Mouse (Mus musculus) liver, embryonic 12.5 days (tissue): ENCODE data around the gene Lman2l. TPM values are rescaled to one million over a fixed set of nuclear protein-coding genes. Genes with fewer than 3 reads are reported as not detected.
A peak's percentile ranks its signal among the peaks of the same experiment; 100 is the strongest.

Experiments
- ATAC-seq: fragments of 200-750 bp; cut with Nextera tagmentation; 2 replicates; pipeline ENCODE4 v1.8.0; 2017; ENCODE audit warnings: moderate number of reproducible peaks, mild to moderate bottlenecking, moderate library complexity
- H3K27ac ChIP-seq: fragments of 300-500 bp; sonication (generic); 2 replicates; pipeline ENCODE4 v1.5.1; 2016; ENCODE audit warnings: mild to moderate bottlenecking
- H3K27me3 ChIP-seq: fragments of 300-500 bp; sonication (generic); replicated peaks from 2 replicates; pipeline ENCODE4 v1.6.1; 2016; ENCODE audit warnings: mild to moderate bottlenecking, moderate library complexity
- H3K36me3 ChIP-seq: fragments of 300-500 bp; sonication (generic); 2 replicates; pipeline ENCODE4 v1.6.1; 2016; ENCODE audit warnings: mild to moderate bottlenecking, moderate library complexity
- H3K4me1 ChIP-seq: fragments of 300-500 bp; sonication (generic); 2 replicates; pipeline ENCODE4 v1.6.1; 2016
- H3K4me2 ChIP-seq: fragments of 300-500 bp; sonication (generic); 2 replicates; pipeline ENCODE4 v1.6.1; 2016; ENCODE audit warnings: mild to moderate bottlenecking, moderate library complexity
- H3K4me3 ChIP-seq: fragments of 300-500 bp; sonication (generic); 2 replicates; pipeline ENCODE4 v1.5.1; 2016; ENCODE audit warnings: mild to moderate bottlenecking, moderate library complexity
- H3K9ac ChIP-seq: fragments of 300-500 bp; sonication (generic); 2 replicates; pipeline ENCODE4 v1.6.1; 2016; ENCODE audit warnings: mild to moderate bottlenecking, moderate library complexity
- H3K9me3 ChIP-seq: fragments of 300-500 bp; sonication (generic); replicated peaks from 2 replicates; pipeline ENCODE4 v1.6.1; 2016; ENCODE audit warnings: mild to moderate bottlenecking, moderate library complexity
- WGBS: fragments of 180-500 bp; shearing (Covaris S2); methylation state at CpG from one replicate; pipeline ENCODE4 v1.1.7; 2016; ENCODE audit not compliant: insufficient replicate concordance; 5-methylcytosine and 5-hydroxymethylcytosine counted together
- polyA plus RNA-seq: library from polyadenylated mRNA; unstranded; fragments of >200 nt; fragmentation: Nextera tagmentation; extraction: Ambion mirVana; gene quantifications from 2 replicates; pipeline ENCODE4 v1.2.1, GENCODE M21; 2016

Lman2l gene
- polyA plus RNA-seq, 1 experiment from 2014 or later = 22.8 TPM

- ATAC-seq = no peak
- H3K9ac ChIP-seq = no peak overlapping the region
- peaks cover 20% of the 10 kb centered on the region for H3K4me1 ChIP-seq
- no peak overlapping the region for H3K4me3 ChIP-seq
- WGBS = 45% methylated on average over 5 of the region's 5 CpGs
- no peak overlapping the region for H3K4me2 ChIP-seq
- H3K9me3 ChIP-seq = no peaks in the 10 kb centered on the region
- no peak overlapping the region for H3K27ac ChIP-seq
- peaks cover 6% of the 10 kb centered on the region; the same call in 1 of the 2 replicates for H3K36me3 ChIP-seq
- no peaks in the 10 kb centered on the region for H3K27me3 ChIP-seq
Measured at GRCm38 (mm10) chr1:36446841-36447240, 1.8 kb upstream of the Lman2l start.

DNA sequence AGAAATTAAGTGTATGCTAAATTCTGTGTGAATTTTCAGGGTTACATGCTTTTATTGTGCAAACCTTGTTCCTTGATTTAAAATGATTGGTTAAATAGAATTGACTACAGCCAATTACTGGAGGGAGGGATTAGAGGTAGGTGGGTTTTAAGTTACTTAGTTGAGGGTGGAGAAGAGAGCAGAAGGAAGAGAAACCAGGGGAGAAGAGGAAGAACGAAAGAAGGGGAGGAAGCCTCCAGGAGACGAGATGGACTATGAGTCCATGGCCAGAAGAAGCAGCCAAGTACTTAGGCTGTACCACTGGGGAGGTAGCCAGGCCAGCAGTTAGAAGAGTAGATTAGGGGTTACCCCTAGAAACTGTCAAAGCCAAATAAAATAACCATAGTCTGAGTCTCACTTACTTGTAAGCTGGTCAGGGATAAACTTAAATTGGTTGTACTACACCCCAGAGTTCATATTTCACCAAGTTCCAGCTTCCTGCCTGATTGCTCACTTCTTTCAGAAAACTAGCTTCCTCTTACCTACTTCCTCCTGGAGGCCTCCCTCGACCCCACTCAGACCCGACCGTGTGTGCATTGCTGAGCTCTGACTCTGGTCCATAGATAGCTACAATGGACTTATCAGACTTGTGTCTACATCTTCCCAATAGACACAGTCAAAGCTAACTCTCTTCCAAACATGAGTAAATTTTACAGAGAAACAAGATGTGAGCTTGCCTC, 1.2 kb upstream of the Lman2l start:
- peak overlapping the region; percentile 36; the same call in 1 of the 2 replicates for H3K27ac ChIP-seq
- H3K27me3 ChIP-seq = no peaks in the 10 kb centered on the region
- ATAC-seq = no peak
- H3K4me3 ChIP-seq = no peak overlapping the region
- 24% methylated on average over 5 of the region's 5 CpGs for WGBS
- H3K4me2 ChIP-seq = no peak overlapping the region
- H3K9ac ChIP-seq = no peak overlapping the region
- no peaks in the 10 kb centered on the region for H3K9me3 ChIP-seq
- peaks cover 20% of the 10 kb centered on the region for H3K4me1 ChIP-seq
- H3K36me3 ChIP-seq = peaks cover 10% of the 10 kb centered on the region; the same call in 1 of the 2 replicates

DNA sequence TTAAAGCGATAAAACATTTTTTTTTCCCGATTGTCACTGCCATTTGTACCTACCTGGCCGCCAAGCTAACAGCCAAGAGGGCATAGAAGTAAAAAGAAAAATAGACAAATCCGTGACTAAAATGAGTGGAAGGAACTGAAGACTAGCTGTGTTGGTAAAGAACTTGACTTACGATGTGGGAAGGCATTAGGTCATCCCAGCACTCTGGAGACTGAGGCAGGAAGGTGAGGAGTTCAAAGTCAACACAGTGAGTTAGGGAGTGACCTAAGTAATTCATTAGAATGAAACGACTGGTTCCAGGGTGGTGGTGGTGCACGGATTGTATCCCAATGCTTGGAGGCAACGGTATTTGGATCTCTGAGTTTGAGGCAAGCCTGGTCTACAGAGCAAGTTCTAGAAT, 437 bp upstream of the Lman2l start:
- no peaks in the 10 kb centered on the region for H3K9me3 ChIP-seq
- peak overlapping the region; percentile 94 for H3K4me3 ChIP-seq
- H3K27ac ChIP-seq = peak overlapping the region; percentile 36; the same call in 1 of the 2 replicates
- no peak overlapping the region for H3K9ac ChIP-seq
- peaks cover 14% of the 10 kb centered on the region; the same call in 1 of the 2 replicates for H3K36me3 ChIP-seq
- ATAC-seq = no peak
- H3K4me2 ChIP-seq = peak overlapping the region; percentile 95
- no peaks in the 10 kb centered on the region for H3K27me3 ChIP-seq
- WGBS = 42% methylated on average over 8 of the region's 8 CpGs
- peaks cover 20% of the 10 kb centered on the region for H3K4me1 ChIP-seq

DNA sequence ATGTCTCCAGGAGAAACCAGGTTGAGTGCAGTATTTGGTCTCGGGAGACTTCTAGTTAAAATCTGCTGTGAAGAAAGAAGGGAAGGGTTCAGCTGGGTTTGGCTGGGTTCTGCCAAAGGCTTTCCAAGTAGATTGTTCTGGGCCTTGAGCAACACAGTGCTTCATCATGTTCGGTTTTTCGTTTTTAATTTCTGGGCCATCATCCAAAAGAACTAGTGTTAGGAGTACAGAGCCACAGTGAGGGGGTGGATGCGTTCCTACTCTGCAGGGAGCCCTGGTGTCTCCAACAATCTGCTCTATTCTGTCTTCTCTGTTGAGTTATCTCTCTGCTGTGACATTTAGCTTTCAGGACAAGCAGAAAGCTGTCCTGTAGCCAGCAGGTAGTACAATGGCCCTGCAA, 4.0 kb downstream of the Lman2l start:
- WGBS = 81% methylated on average over 4 of the region's 4 CpGs
- Histone ChIP-seq H3K27me3 (no peaks in the 10 kb centered on the region), H3K9ac (no peak overlapping the region), H3K36me3 (peaks cover 51% of the 10 kb centered on the region), H3K27ac (no peak overlapping the region), H3K9me3 (no peaks in the 10 kb centered on the region), H3K4me1 (peaks cover 17% of the 10 kb centered on the region), H3K4me3 (no peak overlapping the region), H3K4me2 (no peak overlapping the region)
- ATAC-seq = no peak

- no peak overlapping the region for H3K4me2 ChIP-seq
- peaks cover 76% of the 10 kb centered on the region for H3K36me3 ChIP-seq
- no peak overlapping the region for H3K4me3 ChIP-seq
- H3K4me1 ChIP-seq = no peaks in the 10 kb centered on the region
- no peak overlapping the region for H3K27ac ChIP-seq
- WGBS = 70% methylated on average over 3 of the region's 3 CpGs
- no peaks in the 10 kb centered on the region for H3K9me3 ChIP-seq
- H3K9ac ChIP-seq = no peak overlapping the region
- no peak for ATAC-seq
- H3K27me3 ChIP-seq = no peaks in the 10 kb centered on the region
Measured at GRCm38 (mm10) chr1:36437223-36437622, 7.8 kb downstream of the Lman2l start.

GRCm38 (mm10) chr1:36436515-36436914, 8.6 kb downstream of the Lman2l start:
- Histone ChIP-seq H3K27me3 (no peaks in the 10 kb centered on the region), H3K9me3 (no peaks in the 10 kb centered on the region), H3K4me2 (no peak overlapping the region), H3K27ac (no peak overlapping the region), H3K4me1 (no peaks in the 10 kb centered on the region), H3K9ac (no peak overlapping the region), H3K36me3 (peaks cover 77% of the 10 kb centered on the region), H3K4me3 (no peak overlapping the region)
- ATAC-seq = no peak
- 80% methylated on average over 6 of the region's 6 CpGs for WGBS

DNA sequence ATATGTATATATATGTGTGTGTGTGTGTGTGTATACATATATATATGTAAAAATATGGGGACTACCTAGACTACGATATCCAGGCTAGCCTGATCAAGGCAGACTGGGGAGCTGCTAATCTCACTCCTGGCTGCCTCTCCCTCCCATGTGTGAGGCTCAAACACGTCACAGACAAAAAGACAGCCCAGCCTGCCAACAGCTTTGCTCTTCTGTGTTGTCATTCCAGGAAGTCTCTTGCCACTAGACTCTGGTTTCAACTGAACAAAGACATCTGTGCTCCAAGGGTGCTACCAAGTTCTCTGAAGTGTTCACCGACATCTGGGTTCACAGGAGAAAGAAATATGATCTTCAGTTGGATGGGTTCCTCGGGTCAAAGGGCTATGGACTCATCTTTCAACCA, 10.0 kb downstream of the Lman2l start:
- H3K9me3 ChIP-seq = no peaks in the 10 kb centered on the region
- no peak for ATAC-seq
- H3K4me1 ChIP-seq = no peaks in the 10 kb centered on the region
- H3K36me3 ChIP-seq = peaks cover 84% of the 10 kb centered on the region
- H3K4me2 ChIP-seq = no peak overlapping the region
- H3K4me3 ChIP-seq = no peak overlapping the region
- H3K9ac ChIP-seq = no peak overlapping the region
- 75% methylated on average over 4 of the region's 4 CpGs for WGBS
- no peak overlapping the region for H3K27ac ChIP-seq
- H3K27me3 ChIP-seq = no peaks in the 10 kb centered on the region

- Histone ChIP-seq H3K4me3 (no peak overlapping the region), H3K9ac (no peak overlapping the region), H3K36me3 (peaks cover 85% of the 10 kb centered on the region), H3K27me3 (no peaks in the 10 kb centered on the region), H3K27ac (no peak overlapping the region), H3K4me1 (no peaks in the 10 kb centered on the region), H3K9me3 (no peaks in the 10 kb centered on the region), H3K4me2 (no peak overlapping the region)
- ATAC-seq = no peak
- WGBS = 83% methylated on average over 3 of the region's 3 CpGs
Measured at GRCm38 (mm10) chr1:36433616-36434015, 11.5 kb downstream of the Lman2l start.

GRCm38 (mm10) chr1:36432999-36433398, 12.1 kb downstream of the Lman2l start:
- no peak for ATAC-seq
- no peaks in the 10 kb centered on the region for H3K9me3 ChIP-seq
- WGBS = 81% methylated on average over 4 of the region's 4 CpGs
- H3K4me3 ChIP-seq = no peak overlapping the region
- H3K36me3 ChIP-seq = peaks cover 85% of the 10 kb centered on the region
- no peak overlapping the region for H3K27ac ChIP-seq
- H3K4me2 ChIP-seq = no peak overlapping the region
- no peaks in the 10 kb centered on the region for H3K27me3 ChIP-seq
- no peaks in the 10 kb centered on the region for H3K4me1 ChIP-seq
- H3K9ac ChIP-seq = no peak overlapping the region

DNA sequence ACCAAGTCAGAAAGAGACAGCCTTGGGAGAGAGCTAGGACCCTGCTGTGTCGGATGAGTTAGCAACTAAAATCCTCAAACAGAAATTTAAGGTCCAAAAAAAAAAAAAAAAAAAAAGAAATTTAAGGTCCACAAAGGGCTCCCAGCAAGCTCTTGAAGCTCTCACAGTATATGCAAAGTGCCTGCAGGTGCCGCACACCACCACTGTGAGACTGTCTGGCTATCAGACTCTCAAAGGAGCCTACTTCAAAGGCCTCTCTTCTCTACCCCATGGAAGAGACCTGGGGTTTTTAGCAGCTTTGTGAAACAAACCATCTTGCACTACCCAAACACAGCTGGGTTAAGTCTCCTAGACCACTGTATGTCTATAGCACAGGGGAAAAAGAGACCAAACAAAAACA, 15.6 kb downstream of the Lman2l start:
- Histone ChIP-seq H3K36me3 (peaks cover 85% of the 10 kb centered on the region), H3K9me3 (no peaks in the 10 kb centered on the region), H3K4me1 (no peaks in the 10 kb centered on the region), H3K27ac (no peak overlapping the region), H3K9ac (no peak overlapping the region), H3K4me3 (no peak overlapping the region), H3K27me3 (no peaks in the 10 kb centered on the region), H3K4me2 (no peak overlapping the region)
- ATAC-seq = no peak
- 91% methylated on average over 2 of the region's 2 CpGs for whole genome bisulfite sequencing

GRCm38 (mm10) chr1:36404531-36404930, 40.5 kb downstream of the Lman2l start:
- no peak overlapping the region for H3K4me2 ChIP-seq
- H3K4me3 ChIP-seq = no peak overlapping the region
- no peak overlapping the region for H3K9ac ChIP-seq
- 60% methylated on average over 6 of the region's 6 CpGs for WGBS
- H3K27ac ChIP-seq = no peak overlapping the region
- peaks cover 3% of the 10 kb centered on the region; the same call in 1 of the 2 replicates for H3K27me3 ChIP-seq
- H3K9me3 ChIP-seq = no peaks in the 10 kb centered on the region
- H3K4me1 ChIP-seq = no peaks in the 10 kb centered on the region
- ATAC-seq = no peak
- no peaks in the 10 kb centered on the region for H3K36me3 ChIP-seq

DNA sequence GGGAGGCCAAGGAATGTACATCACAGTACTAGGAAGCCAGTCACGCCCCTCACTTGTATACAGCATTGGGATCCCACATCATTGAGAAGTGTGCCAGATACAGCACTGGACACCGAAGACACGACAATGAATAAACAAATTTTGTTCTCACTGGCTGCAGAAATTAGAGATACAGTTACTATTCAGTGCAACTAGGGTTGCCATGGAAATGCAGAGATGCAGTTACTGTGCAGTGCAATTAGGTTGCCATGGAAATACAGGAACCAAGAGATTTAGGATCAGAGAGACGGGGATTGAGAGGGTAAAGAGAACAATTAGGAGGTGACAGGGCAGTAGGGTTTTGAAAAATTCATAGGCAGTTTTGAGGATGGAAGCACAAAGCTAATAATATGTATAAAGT, 43.6 kb downstream of the Lman2l start:
- Histone ChIP-seq H3K27me3 (peaks cover 10% of the 10 kb centered on the region; the same call in 1 of the 2 replicates), H3K36me3 (no peaks in the 10 kb centered on the region), H3K4me1 (no peaks in the 10 kb centered on the region), H3K9ac (no peak overlapping the region), H3K9me3 (no peaks in the 10 kb centered on the region), H3K4me2 (no peak overlapping the region), H3K4me3 (no peak overlapping the region), H3K27ac (no peak overlapping the region)
- 69% methylated on average over 4 of the region's 4 CpGs for WGBS
- ATAC-seq = no peak

- Histone ChIP-seq H3K36me3 (no peaks in the 10 kb centered on the region), H3K9me3 (no peaks in the 10 kb centered on the region), H3K4me2 (no peak overlapping the region), H3K9ac (no peak overlapping the region), H3K4me1 (no peaks in the 10 kb centered on the region), H3K4me3 (no peak overlapping the region), H3K27ac (no peak overlapping the region), H3K27me3 (peaks cover 17% of the 10 kb centered on the region; the same call in 1 of the 2 replicates)
- ATAC-seq = no peak
- 29% methylated on average over 6 of the region's 6 CpGs for WGBS
Measured at GRCm38 (mm10) chr1:36397041-36397440, 48.0 kb downstream of the Lman2l start.
